ENCODE assay signal across 10 mouse cellular contexts in genomic region chr19:55788285-55788904, GRCm38 (mm10). TPM values are rescaled to one million over a fixed set of nuclear protein-coding genes. Genes with fewer than 3 reads are reported as not detected.
A peak's percentile ranks its signal among the peaks of the same experiment; 100 is the strongest.
DNase-seq lines count a peak whose midpoint lies in the region; ATAC-seq lines count a peak whose summit lies in the region.
"Had no signal": no experiment of that assay in that cellular context is flagged by ENCODE, and none has a peak within 500 bp of the region (broad histone marks: within the 10 kb centered on the region; RNA-seq: fewer than 3 reads in every experiment).

No protein-coding gene starts in this region.

- ATAC-seq in kidney, embryonic 15.5 days (replicated peaks; ENCODE audit: low FRiP score) = no peak
- peak; percentile 19; the same call in 1 of the 2 replicates for ATAC-seq in hindbrain, embryonic 15.5 days (ENCODE audit: low FRiP score, low read depth)
- ATAC-seq in granulocyte monocyte progenitor cell, adult 5-6 weeks (replicated peaks; ENCODE audit: poor library complexity, severe bottlenecking) = no peak

- no peak overlapping the region for H3K9ac ChIP-seq in kidney, embryonic 15.5 days
- H3K9ac ChIP-seq in hindbrain, embryonic 15.5 days = no peak overlapping the region
- H3K9ac ChIP-seq: liver, embryonic 15.5 days had no signal

- no peak for DNase-seq in kidney, postnatal 10 days
- DNase-seq in embryo, embryonic 11 days = peak; percentile 80
- peak; percentile 74 for DNase-seq in retina, embryonic 14.5 days (ENCODE audit: low spot score)
- no peak for DNase-seq in adrenal gland, postnatal 10 days
- DNase-seq in right cerebral cortex, postnatal 25 days = no peak
- DNase-seq: kidney, postnatal 25 days had no signal

- peaks cover 61% of the 10 kb centered on the region for H3K4me1 ChIP-seq in kidney, embryonic 15.5 days
- H3K4me1 ChIP-seq in hindbrain, embryonic 15.5 days (replicated peaks) = peaks cover 6% of the 10 kb centered on the region; the same call in 1 of the 2 replicates

- no peak overlapping the region for H3K4me3 ChIP-seq in kidney, embryonic 15.5 days (replicated peaks)
- H3K4me3 ChIP-seq in hindbrain, embryonic 15.5 days = no peak overlapping the region
- H3K4me3 ChIP-seq: liver, embryonic 15.5 days had no signal

- no peaks in the 10 kb centered on the region; the same call in 1 of the 2 replicates for H3K36me3 ChIP-seq in kidney, embryonic 15.5 days
- no peaks in the 10 kb centered on the region for H3K36me3 ChIP-seq in hindbrain, embryonic 15.5 days
- H3K36me3 ChIP-seq: liver, embryonic 15.5 days had no signal

- peak overlapping the region; percentile 25; the same call in 1 of the 2 replicates for H3K27ac ChIP-seq in kidney, embryonic 15.5 days
- H3K27ac ChIP-seq in hindbrain, embryonic 15.5 days (replicated peaks) = 0 out of 2 replicates have a peak overlapping the region, but pooled peaks have one; percentile 14
- H3K27ac ChIP-seq: liver, embryonic 15.5 days had no signal

- 56% methylated on average over 7 of the region's 7 CpGs for WGBS in kidney, embryonic 15.5 days
- 8% methylated on average over 7 of the region's 7 CpGs for WGBS in hindbrain, embryonic 15.5 days

- H3K4me2 ChIP-seq in kidney, embryonic 15.5 days = no peak overlapping the region
- no peak overlapping the region for H3K4me2 ChIP-seq in hindbrain, embryonic 15.5 days
- H3K4me2 ChIP-seq: liver, embryonic 15.5 days had no signal

- no peaks in the 10 kb centered on the region for H3K9me3 ChIP-seq in kidney, embryonic 15.5 days (replicated peaks)
- no peaks in the 10 kb centered on the region for H3K9me3 ChIP-seq in hindbrain, embryonic 15.5 days
- H3K9me3 ChIP-seq: liver, embryonic 15.5 days had no signal

- H3K27me3 ChIP-seq in kidney, embryonic 15.5 days = no peaks in the 10 kb centered on the region
- H3K27me3 ChIP-seq in hindbrain, embryonic 15.5 days = no peaks in the 10 kb centered on the region

RNA-seq across cellular contexts. Expression of gene Tcf7l2, which starts 46.8 kb away (rescaled TPM):
- 61.3 and 61.7 TPM in 2 replicates for polyA plus RNA-seq in kidney, embryonic 15.5 days (2015; fragmentation: Nextera tagmentation; extraction: Ambion mirVana)
- 31.9 and 97.2 TPM in 2 replicates for polyA plus RNA-seq in hindbrain, embryonic 15.5 days (2015; fragmentation: Nextera tagmentation; extraction: Ambion mirVana)
- 9.3 and 11.7 TPM in 2 replicates for total RNA-seq in granulocyte monocyte progenitor cell, adult 5-6 weeks (2014; fragmentation: Nextera tagmentation)
- total RNA-seq in granulocyte monocyte progenitor cell, adult 5-6 weeks (2017) = 0.73 and 2.9 TPM in 2 replicates
- total RNA-seq in adrenal gland, postnatal 10 days (2021) = 10 to 100 TPM; 22.8 to 26.1 TPM

Comparison
In these comparisons a context has a peak if more than half of its experiments do, and no peak if none do; other contexts are left out.
1. DNase-seq: peak in embryo, embryonic 11 days (single experiment) and retina, embryonic 14.5 days (single experiment); none in kidney, postnatal 10 days (single experiment), adrenal gland, postnatal 10 days (single experiment) and right cerebral cortex, postnatal 25 days (single experiment).